Mouse (Mus musculus) bone marrow macrophage, adult 2 months (primary cell): ENCODE measurements at regions not wholly inside any gene's neighbourhood (a gene's known extent, or its start where the extent isn't known, plus 50 kb on each side); places are given as distances from the start of the nearest gene placed in this dataset.

Experiments used
- H3K27ac ChIP-seq: 2 replicates; pipeline ENCODE4 v1.5.1; 2012; ENCODE audit warnings: low read depth, low read length; ENCODE audit not compliant: insufficient read depth
- H3K4me1 ChIP-seq: 2 replicates; pipeline ENCODE4 v1.6.1; 2012; ENCODE audit warnings: low read length; ENCODE audit not compliant: control insufficient read depth, insufficient read depth
- H3K4me3 ChIP-seq: 2 replicates; pipeline ENCODE4 v1.5.1; 2012; ENCODE audit warnings: mild to moderate bottlenecking, low read length, moderate library complexity; ENCODE audit not compliant: insufficient read depth
- CTCF ChIP-seq: IDR thresholded peaks from 2 replicates; pipeline ENCODE4 v1.5.1; 2012; ENCODE audit warnings: low read depth, mild to moderate bottlenecking, low read length, moderate library complexity
- POLR2A ChIP-seq: IDR thresholded peaks from 2 replicates; pipeline ENCODE4 v1.6.1; 2012; ENCODE audit warnings: mild to moderate bottlenecking, low read depth, low read length, borderline replicate concordance

GRCm38 (mm10) chr1:88623040-88623439 lies 79.0 kb downstream of the Arl4c start:
- peaks cover 5% of the 10 kb centered on the region; the same call in 1 of the 2 replicates for H3K4me1 ChIP-seq
- TF ChIP-seq CTCF (no peak), POLR2A (no peak)
- no peak overlapping the region for H3K4me3 ChIP-seq
- no peak overlapping the region for H3K27ac ChIP-seq

DNA sequence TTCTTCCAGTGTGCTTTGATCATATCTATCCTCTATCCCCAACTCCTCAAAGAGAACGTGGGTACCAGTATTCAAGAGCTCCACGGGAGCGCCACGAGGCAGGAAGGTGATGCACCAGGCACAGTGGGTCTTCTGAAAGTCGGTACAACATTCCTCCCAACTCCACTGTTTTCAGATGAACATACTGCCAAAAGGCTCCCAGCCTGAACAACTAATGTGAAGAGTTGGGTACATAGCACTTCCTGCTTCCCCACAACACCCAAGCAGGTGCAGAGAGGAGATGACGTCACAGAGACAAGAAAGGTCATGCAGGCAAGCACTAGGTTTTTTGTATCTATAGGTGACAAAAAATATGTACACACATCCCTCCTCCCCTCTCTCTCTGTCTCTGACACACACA lies 79.7 kb downstream of the Arl4c start:
- TF ChIP-seq CTCF (no peak), POLR2A (no peak)
- Histone ChIP-seq H3K27ac (no peak overlapping the region), H3K4me3 (no peak overlapping the region), H3K4me1 (peaks cover 5% of the 10 kb centered on the region; the same call in 1 of the 2 replicates)

DNA sequence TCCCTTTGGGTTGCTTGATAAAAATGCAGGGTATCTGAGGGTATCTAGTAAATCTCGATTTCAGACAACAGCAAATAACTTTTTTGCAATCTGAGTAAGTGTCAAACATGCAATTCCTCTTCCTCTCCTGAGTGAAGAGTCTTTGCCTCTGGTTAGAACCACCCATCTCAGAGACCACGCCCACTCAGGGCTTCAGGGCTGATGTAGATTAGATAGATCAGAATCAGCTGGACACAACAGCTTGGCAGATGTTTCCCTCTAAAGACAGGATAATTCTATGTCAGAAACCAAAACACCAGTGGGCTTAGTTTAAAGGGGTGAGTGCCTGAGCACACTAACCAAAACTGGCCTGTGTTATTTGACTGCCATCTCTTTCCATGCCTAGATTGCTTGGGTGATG lies 80.8 kb downstream of the Arl4c start:
- no peak overlapping the region for H3K27ac ChIP-seq
- peaks cover 5% of the 10 kb centered on the region; the same call in 1 of the 2 replicates for H3K4me1 ChIP-seq
- H3K4me3 ChIP-seq: no peak overlapping the region
- TF ChIP-seq POLR2A: no peak
- TF ChIP-seq CTCF: no peak

DNA sequence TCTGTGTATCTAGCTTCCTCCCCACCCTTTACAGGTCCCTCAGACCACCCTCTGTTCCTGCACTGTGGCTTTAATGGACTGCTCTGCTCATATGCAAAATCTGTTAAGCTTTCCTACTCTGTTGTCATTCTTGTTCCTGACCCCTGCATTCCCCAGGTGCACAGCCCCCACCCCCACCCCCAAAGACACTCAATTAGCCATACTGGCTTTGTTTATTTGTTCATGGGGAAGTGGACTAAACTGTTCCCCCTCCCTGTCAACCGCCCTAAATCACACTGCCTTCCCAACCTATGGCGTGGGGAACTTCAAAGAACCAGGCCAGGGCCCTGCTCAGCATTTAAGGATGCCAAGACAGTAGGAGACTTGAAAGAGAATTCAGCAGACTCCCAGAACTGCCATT lies 89.0 kb downstream of the Arl4c start:
- H3K4me3 ChIP-seq: no peak overlapping the region
- no peaks in the 10 kb centered on the region for H3K4me1 ChIP-seq
- H3K27ac ChIP-seq: no peak overlapping the region
- no peak for TF ChIP-seq POLR2A
- no peak for TF ChIP-seq CTCF

- Histone ChIP-seq H3K4me3 (no peak overlapping the region), H3K4me1 (no peaks in the 10 kb centered on the region), H3K27ac (no peak overlapping the region)
- no peak for TF ChIP-seq POLR2A
Measured at GRCm38 (mm10) chr1:88611241-88611640, 90.8 kb downstream of the Arl4c start.

DNA sequence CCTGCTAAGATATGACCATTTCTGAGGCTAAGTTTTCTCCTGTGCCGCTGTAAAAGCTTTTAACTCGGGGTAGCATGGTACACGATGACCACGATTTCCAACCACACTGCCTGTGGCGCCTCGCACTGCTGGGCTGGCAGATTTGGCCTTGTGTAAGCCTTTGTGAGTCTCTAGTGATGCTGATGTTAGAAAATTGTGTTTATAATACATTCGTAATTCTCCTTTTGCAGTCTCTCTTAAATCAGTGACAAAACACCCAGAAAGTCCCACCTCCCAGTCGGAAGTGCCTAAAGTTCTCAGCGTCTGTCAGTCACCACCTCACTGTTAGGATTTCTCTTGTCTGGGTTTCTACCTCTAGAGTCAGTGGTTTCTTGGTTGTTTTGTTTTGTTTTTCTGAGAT lies 91.2 kb downstream of the Arl4c start:
- H3K27ac ChIP-seq: no peak overlapping the region
- no peak overlapping the region for H3K4me3 ChIP-seq
- TF ChIP-seq CTCF (no peak), POLR2A (no peak)
- H3K4me1 ChIP-seq: no peaks in the 10 kb centered on the region

GRCm38 (mm10) chr1:88608826-88609225 lies 93.2 kb downstream of the Arl4c start:
- Histone ChIP-seq H3K4me3 (no peak overlapping the region), H3K4me1 (no peaks in the 10 kb centered on the region), H3K27ac (no peak overlapping the region)
- TF ChIP-seq POLR2A (no peak), CTCF (no peak)

GRCm38 (mm10) chr1:88608236-88608635 lies 93.8 kb downstream of the Arl4c start:
- Histone ChIP-seq H3K27ac (no peak overlapping the region), H3K4me1 (no peaks in the 10 kb centered on the region), H3K4me3 (no peak overlapping the region)
- TF ChIP-seq POLR2A: no peak
- no peak for TF ChIP-seq CTCF

GRCm38 (mm10) chr1:88605616-88606190 lies 95.8 kb upstream of the Glrp1 start:
- Histone ChIP-seq H3K27ac (no peak overlapping the region), H3K4me3 (no peak overlapping the region), H3K4me1 (no peaks in the 10 kb centered on the region)
- no peak for TF ChIP-seq POLR2A
- TF ChIP-seq CTCF: no peak

- H3K4me3 ChIP-seq: no peak overlapping the region
- no peak overlapping the region for H3K27ac ChIP-seq
- H3K4me1 ChIP-seq: no peaks in the 10 kb centered on the region
- TF ChIP-seq POLR2A (no peak), CTCF (no peak)
Measured at GRCm38 (mm10) chr1:88602241-88602640, 92.4 kb upstream of the Glrp1 start.

DNA sequence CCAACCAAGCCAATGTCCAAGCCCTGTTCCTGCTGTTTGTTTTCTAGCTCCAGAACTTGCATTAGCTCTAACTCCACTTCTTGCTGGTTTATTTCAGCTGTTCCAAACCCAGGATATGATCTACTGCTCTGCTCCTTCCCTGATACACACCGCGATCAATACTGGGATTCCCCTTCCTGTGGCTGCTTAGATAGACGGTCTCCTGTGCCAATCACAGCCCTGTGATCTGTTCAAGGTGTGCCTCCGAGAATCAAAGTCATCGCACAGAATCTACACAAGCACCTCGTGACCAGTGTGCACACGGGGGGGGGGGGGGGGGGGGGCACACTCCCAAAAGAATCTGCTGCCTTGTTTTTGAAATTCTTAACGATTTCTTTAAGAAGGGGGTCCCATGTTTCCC lies 91.9 kb upstream of the Glrp1 start:
- TF ChIP-seq POLR2A: no peak
- no peak for TF ChIP-seq CTCF
- Histone ChIP-seq H3K4me3 (no peak overlapping the region), H3K4me1 (no peaks in the 10 kb centered on the region), H3K27ac (no peak overlapping the region)
